ENCODE assay signal across 12 mouse cellular contexts in the genomic region with DNA sequence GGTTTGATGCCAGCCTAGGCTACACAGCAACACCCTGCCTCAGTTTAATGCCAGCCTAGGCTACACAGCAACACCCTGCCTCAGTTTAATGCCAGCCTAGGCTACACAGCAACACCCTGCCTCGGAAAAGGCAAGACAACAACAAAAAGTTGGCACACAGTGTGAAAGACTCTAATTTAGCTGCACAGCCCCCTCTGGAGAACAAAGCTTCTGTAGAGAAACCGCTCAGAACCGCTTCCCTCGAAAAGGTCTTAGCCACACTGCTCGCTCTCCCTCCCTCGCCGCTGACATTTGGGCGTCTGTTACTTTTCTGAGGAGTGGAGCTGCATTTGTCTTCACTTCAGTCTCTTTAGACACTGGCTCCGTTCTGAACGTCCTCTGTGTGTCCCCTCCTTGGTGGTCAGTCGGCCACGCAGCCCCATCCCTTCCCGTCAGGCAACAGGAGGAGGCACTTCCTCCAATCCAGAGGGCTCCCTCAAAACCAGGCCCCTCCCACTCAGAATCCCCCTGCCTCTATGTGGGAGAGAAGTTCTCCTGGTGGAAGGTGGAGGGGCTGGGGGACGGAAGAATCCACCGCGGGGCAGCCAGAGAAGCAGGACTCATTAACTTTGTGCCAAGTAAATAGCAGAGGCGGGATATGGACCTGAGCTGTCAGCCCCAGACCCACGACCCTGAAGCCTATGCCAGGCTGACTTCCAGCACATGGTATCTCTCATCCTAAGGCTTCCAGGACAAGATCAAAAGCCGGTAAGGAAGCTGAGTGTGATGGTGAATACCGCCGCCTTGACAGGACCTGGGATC. TPM values are rescaled to one million over a fixed set of nuclear protein-coding genes. Genes with fewer than 3 reads are reported as not detected.
A peak's percentile ranks its signal among the peaks of the same experiment; 100 is the strongest.
DNase-seq lines count a peak whose midpoint lies in the region; ATAC-seq and TF ChIP-seq lines count a peak whose summit lies in the region.
"Had no signal": no experiment of that assay in that cellular context is flagged by ENCODE, and none has a peak within 500 bp of the region (broad histone marks: within the 10 kb centered on the region; RNA-seq: fewer than 3 reads in every experiment).

No protein-coding gene starts in this region.

- H3K4me3 ChIP-seq in kidney, embryonic 16.5 days (ENCODE audit: low read length): no peak overlapping the region
- no peak overlapping the region for H3K4me3 ChIP-seq in forebrain, embryonic 11.5 days (ENCODE audit: low read depth, low read length)
- H3K4me3 ChIP-seq in midbrain, embryonic 12.5 days: no peak overlapping the region

- DNase-seq in kidney, adult 9 months: no peak
- peak; percentile 70 for DNase-seq in brain, embryonic 14.5 days (ENCODE audit: low read depth)
- DNase-seq in forebrain, embryonic 11.5 days (ENCODE audit: low spot score): no peak
- DNase-seq in spleen, adult 18-20 months: no peak
- no peak for DNase-seq in frontal cortex, postnatal 36 days (ENCODE audit: low spot score in 2 of 2)
- DNase-seq: adrenal gland, adult 8-10 months; cerebellum, adult 9-10 months; kidney, adult 8-10 months; right cerebral cortex, postnatal 25 days had no signal

- no peak for TF ChIP-seq POLR2A in brain, embryonic 14.5 days (IDR thresholded peaks at IDR 0.05; ENCODE audit: borderline replicate concordance, extremely low read depth, insufficient read depth, insufficient read length, poor library complexity, severe bottlenecking)

- H3K9ac ChIP-seq in kidney, embryonic 16.5 days (replicated peaks; ENCODE audit: low read length): peak overlapping the region; percentile 37; the same call in 1 of the 2 replicates
- H3K9ac ChIP-seq in forebrain, embryonic 11.5 days (ENCODE audit: low read length): no peak overlapping the region
- H3K9ac ChIP-seq in midbrain, embryonic 12.5 days (replicated peaks): no peak overlapping the region

- peak overlapping the region; percentile 23; the same call in 1 of the 2 replicates for H3K4me2 ChIP-seq in kidney, embryonic 16.5 days (replicated peaks; ENCODE audit: low read depth, low read length)
- no peak overlapping the region; the same call in 1 of the 2 replicates for H3K4me2 ChIP-seq in forebrain, embryonic 11.5 days (ENCODE audit: low read depth, low read length, severe bottlenecking)
- peak overlapping the region; percentile 19; the same call in 1 of the 2 replicates for H3K4me2 ChIP-seq in midbrain, embryonic 12.5 days (replicated peaks)

- H3K27ac ChIP-seq in kidney, embryonic 16.5 days (ENCODE audit: low read length): no peak overlapping the region
- no peak overlapping the region for H3K27ac ChIP-seq in forebrain, embryonic 11.5 days (ENCODE audit: low read depth, low read length)
- no peak overlapping the region for H3K27ac ChIP-seq in midbrain, embryonic 12.5 days (replicated peaks)

- no peaks in the 10 kb centered on the region for H3K27me3 ChIP-seq in kidney, embryonic 16.5 days (ENCODE audit: insufficient read depth, low read length)
- no peaks in the 10 kb centered on the region for H3K27me3 ChIP-seq in forebrain, embryonic 11.5 days (ENCODE audit: control insufficient read depth, insufficient read depth, low read length)
- H3K27me3 ChIP-seq in midbrain, embryonic 12.5 days: no peaks in the 10 kb centered on the region

- 54% methylated on average over 21 of the region's 21 CpGs for WGBS in kidney, embryonic 16.5 days
- 62% methylated on average over 21 of the region's 21 CpGs for WGBS in forebrain, embryonic 11.5 days
- WGBS in midbrain, embryonic 12.5 days: 64% methylated on average over 21 of the region's 21 CpGs

- peaks cover 17% of the 10 kb centered on the region for H3K36me3 ChIP-seq in kidney, embryonic 16.5 days (ENCODE audit: insufficient read depth, low read length)
- H3K36me3 ChIP-seq in forebrain, embryonic 11.5 days (ENCODE audit: control insufficient read depth, insufficient read depth, low read length): no peaks in the 10 kb centered on the region
- peaks cover 31% of the 10 kb centered on the region for H3K36me3 ChIP-seq in midbrain, embryonic 12.5 days

- peak; percentile 58 for ATAC-seq in kidney, embryonic 16.5 days (ENCODE audit: low FRiP score, low TSS enrichment)
- peak; percentile 50; the same call in 1 of the 2 replicates for ATAC-seq in forebrain, embryonic 11.5 days (replicated peaks; ENCODE audit: low FRiP score)
- ATAC-seq in midbrain, embryonic 12.5 days (ENCODE audit: low FRiP score, low read depth): peak; percentile 57; the same call in 1 of the 2 replicates

- no peak for TF ChIP-seq CTCF in brain, embryonic 14.5 days (IDR thresholded peaks at IDR 0.05; ENCODE audit: borderline replicate concordance, extremely low read depth, insufficient read depth, insufficient read length)

- H3K4me1 ChIP-seq in kidney, embryonic 16.5 days (ENCODE audit: insufficient read depth, low read length): peaks cover 13% of the 10 kb centered on the region
- H3K4me1 ChIP-seq in forebrain, embryonic 11.5 days (replicated peaks; ENCODE audit: control insufficient read depth, insufficient read depth, low read length): 0 out of 2 replicates have a peak, but pooled peaks cover 2% of the 10 kb centered on the region
- peaks cover 7% of the 10 kb centered on the region; the same call in 1 of the 2 replicates for H3K4me1 ChIP-seq in midbrain, embryonic 12.5 days

- no peaks in the 10 kb centered on the region for H3K9me3 ChIP-seq in kidney, embryonic 16.5 days (ENCODE audit: low read length)
- H3K9me3 ChIP-seq in forebrain, embryonic 11.5 days (ENCODE audit: control insufficient read depth, low read length): no peaks in the 10 kb centered on the region
- no peaks in the 10 kb centered on the region for H3K9me3 ChIP-seq in midbrain, embryonic 12.5 days
- H3K9me3 ChIP-seq: G1E had no signal

RNA-seq across cellular contexts. Expression of gene Xpnpep1, which starts 24.9 kb away (rescaled TPM):
- 166 and 167 TPM in 2 replicates for polyA plus RNA-seq in kidney, embryonic 16.5 days (2015; fragmentation: Nextera tagmentation; extraction: Ambion mirVana)
- 88.4 and 93.8 TPM in 2 replicates for polyA plus RNA-seq in brain, embryonic 14.5 days (2012; rRNA removed)
- polyA plus RNA-seq in forebrain, embryonic 11.5 days (2014; fragmentation: Nextera tagmentation; extraction: Ambion mirVana): 150 and 168 TPM in 2 replicates
- 137 and 139 TPM in 2 replicates for polyA plus RNA-seq in midbrain, embryonic 12.5 days (2016; fragmentation: Nextera tagmentation; extraction: Ambion mirVana)
